Mouse (Mus musculus) ovary, adult 10 weeks (tissue): ENCODE data around the gene Fam166a. TPM values are rescaled to one million over a fixed set of nuclear protein-coding genes. Genes with fewer than 3 reads are reported as not detected.

Experiments
- polyA plus RNA-seq: library from polyadenylated mRNA; stranded (reverse); fragments of 350-450 nt; fragmentation: Illumina TruSeq; extraction: RNeasy Lipid Tissue Mini Kit (QIAGEN cat#74804); gene quantifications from one replicate; pipeline ENCODE4 v1.2.3, GENCODE M21; 2014

Fam166a gene
- polyA plus RNA-seq = not detected

GRCm38 (mm10) chr2:25218445-25218844, at the start of gene Fam166a:
Gene Fam166a (plus strand): TSS chr2:25218745.

GRCm38 (mm10) chr2:25180478-25180903, 38.1 kb upstream of the Fam166a start, which contains the start of gene Nrarp:
Gene Nrarp (plus strand): TSS chr2:25180758.

GRCm38 (mm10) chr2:25196172-25196954, 22.2 kb upstream of the Fam166a start, which contains the start of gene Tor4a:
Gene Tor4a (minus strand): TSS chr2:25196886.

GRCm38 (mm10) chr2:25211121-25211670, 7.3 kb upstream of the Fam166a start, which contains the start of gene Nelfb:
Gene Nelfb (minus strand): TSS chr2:25211489.

GRCm38 (mm10) chr2:25214444-25214843, 4.1 kb upstream of the Fam166a start, which contains the start of gene Stpg3:
Gene Stpg3 (minus strand): TSS chr2:25214637.

GRCm38 (mm10) chr2:25224492-25224765, 5.9 kb downstream of the Fam166a start, which contains the start of gene Tubb4b:
Gene Tubb4b (minus strand): TSS chr2:25224702.

GRCm38 (mm10) chr2:25234050-25234449, 15.5 kb downstream of the Fam166a start, which contains the start of gene Slc34a3:
Gene Slc34a3 (minus strand): TSS chr2:25234364.

GRCm38 (mm10) chr2:25236614-25237013, 18.1 kb downstream of the Fam166a start, which contains the start of gene Rnf224:
Gene Rnf224 (minus strand): TSS chr2:25236787.

GRCm38 (mm10) chr2:25242101-25242506, 23.6 kb downstream of the Fam166a start, which contains the start of the genes Rnf208 and Cysrt1:
Gene Rnf208 (plus strand): TSS chr2:25242255.
Gene Cysrt1 (minus strand): TSS chr2:25242452.

GRCm38 (mm10) chr2:25246183-25247072, 27.9 kb downstream of the Fam166a start, which contains the start of gene AL732309.1:
Gene AL732309.1 (minus strand): TSS chr2:25246863.

GRCm38 (mm10) chr2:25255284-25255779, 36.8 kb downstream of the Fam166a start, which contains the start of gene Tmem203:
Gene Tmem203 (plus strand): TSS chr2:25255439.

GRCm38 (mm10) chr2:25262291-25262767, 43.8 kb downstream of the Fam166a start, which contains the start of gene Tprn:
Gene Tprn (plus strand): TSS chr2:25262618.

Other genes starting within 250 kb of the Fam166a start
- gene Mrpl41, start 243.6 kb upstream of the Fam166a start, polyA plus RNA-seq = 29.2 TPM
- 9.5 TPM for gene Pnpla7, start 242.7 kb upstream of the Fam166a start, polyA plus RNA-seq
- 3.6 TPM for gene Nsmf, start 164.4 kb upstream of the Fam166a start, polyA plus RNA-seq
- not detected for gene Entpd8, start 138.4 kb upstream of the Fam166a start, polyA plus RNA-seq
- not detected for gene Noxa1, start 123.6 kb upstream of the Fam166a start, polyA plus RNA-seq
- gene Nrarp, start 38.0 kb upstream of the Fam166a start, polyA plus RNA-seq = 4.8 TPM
- gene Tor4a, start 21.9 kb upstream of the Fam166a start, polyA plus RNA-seq = 2.8 TPM
- gene Nelfb, start 7.3 kb upstream of the Fam166a start, polyA plus RNA-seq = 4.4 TPM
- not detected for gene Stpg3, start 4.1 kb upstream of the Fam166a start, polyA plus RNA-seq
- 43.8 TPM for gene Tubb4b, start 6.0 kb downstream of the Fam166a start, polyA plus RNA-seq
- gene Slc34a3, start 15.6 kb downstream of the Fam166a start, polyA plus RNA-seq = not detected
- gene Rnf224, start 18.0 kb downstream of the Fam166a start, polyA plus RNA-seq = not detected
- not detected for gene Rnf208, start 23.5 kb downstream of the Fam166a start, polyA plus RNA-seq
- not detected for gene Cysrt1, start 23.7 kb downstream of the Fam166a start, polyA plus RNA-seq
- 0.83 TPM for gene AL732309.1, start 28.1 kb downstream of the Fam166a start, polyA plus RNA-seq
- gene Tmem203, start 36.7 kb downstream of the Fam166a start, polyA plus RNA-seq = not detected
- gene Tprn, start 43.9 kb downstream of the Fam166a start, polyA plus RNA-seq = 0.31 TPM
- gene Ssna1, start 53.7 kb downstream of the Fam166a start, polyA plus RNA-seq = 0.80 TPM
- 7.8 TPM for gene Anapc2, start 53.7 kb downstream of the Fam166a start, polyA plus RNA-seq
- gene Tmem210, start 69.4 kb downstream of the Fam166a start, polyA plus RNA-seq = not detected
- not detected for gene Lrrc26, start 71.2 kb downstream of the Fam166a start, polyA plus RNA-seq
- not detected for gene Grin1, start 100.4 kb downstream of the Fam166a start, polyA plus RNA-seq
- 19.7 TPM for gene Man1b1, start 113.6 kb downstream of the Fam166a start, polyA plus RNA-seq
- 6.6 TPM for gene Dpp7, start 137.6 kb downstream of the Fam166a start, polyA plus RNA-seq
- 0.60 TPM for gene Uap1l1, start 146.9 kb downstream of the Fam166a start, polyA plus RNA-seq
- 0.17 TPM for gene Sapcd2, start 153.6 kb downstream of the Fam166a start, polyA plus RNA-seq
- gene Entpd2, start 177.1 kb downstream of the Fam166a start, polyA plus RNA-seq = 0.34 TPM
- 15.0 TPM for gene Npdc1, start 180.6 kb downstream of the Fam166a start, polyA plus RNA-seq
- gene Fut7, start 204.5 kb downstream of the Fam166a start, polyA plus RNA-seq = not detected
- 0.77 TPM for gene Abca2, start 210.0 kb downstream of the Fam166a start, polyA plus RNA-seq
- gene Clic3, start 238.1 kb downstream of the Fam166a start, polyA plus RNA-seq = not detected
- gene Paxx, start 242.3 kb downstream of the Fam166a start, polyA plus RNA-seq = 2.4 TPM